Mouse (Mus musculus) left cerebral cortex, adult 9 months (tissue): ENCODE data around the gene Nav3.
A peak's percentile ranks its signal among the peaks of the same experiment; 100 is the strongest.

ENCODE experiments used
- DNase-seq, 2 experiments: peaks; one replicate each; pipeline ENCODE4 v3.0.0; 2022; ENCODE audit warnings: low spot score in 2 of 2

Gene Nav3

DNA sequence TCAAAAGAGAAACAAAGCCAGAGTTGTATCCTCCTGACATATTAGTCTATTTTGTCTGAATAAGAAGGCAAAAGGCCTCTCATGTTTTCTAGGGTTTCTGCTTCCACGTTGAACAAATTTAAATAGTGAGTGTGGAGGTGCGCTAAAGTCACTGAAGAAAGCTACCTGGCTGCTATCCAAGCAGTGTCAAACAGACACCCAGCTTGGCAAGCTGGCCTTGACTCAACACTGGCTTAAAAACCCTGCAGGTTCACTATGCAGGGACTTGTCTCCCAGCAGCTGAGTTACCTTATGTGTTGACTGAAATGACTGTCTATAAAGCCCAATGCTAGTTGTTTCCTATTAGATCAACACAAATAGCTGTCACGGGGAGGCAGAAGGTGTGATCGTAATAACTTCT is 612.3 kb downstream of the Nav3 start:
- DNase-seq, result no peak

DNA sequence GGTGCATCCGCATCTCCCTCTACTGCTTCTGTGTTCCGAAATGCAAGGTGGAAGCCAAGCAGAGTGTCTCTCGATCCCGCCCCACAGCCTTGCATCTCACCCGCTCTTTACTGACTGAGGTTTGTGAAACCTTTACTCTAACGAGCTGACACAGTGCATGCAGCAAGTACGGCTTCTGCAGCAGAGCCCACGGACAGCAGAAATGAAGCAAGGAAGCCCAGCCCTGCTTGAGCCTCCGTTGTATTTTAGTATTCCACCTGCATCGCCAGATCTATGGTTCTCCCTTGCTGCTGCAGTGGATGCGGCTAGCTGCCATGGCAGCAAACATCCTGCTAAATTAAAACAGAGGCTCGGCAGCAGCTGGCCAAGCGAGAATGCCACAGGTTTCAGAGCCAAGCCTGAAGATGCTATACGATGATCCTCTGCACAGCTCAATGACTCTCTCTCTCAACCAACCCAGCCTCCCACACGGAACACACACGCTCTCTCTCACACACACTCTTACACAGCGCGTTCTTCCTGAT is 623.2 kb downstream of the Nav3 start:
- DNase-seq, result peak; percentile 32 to 67

DNA sequence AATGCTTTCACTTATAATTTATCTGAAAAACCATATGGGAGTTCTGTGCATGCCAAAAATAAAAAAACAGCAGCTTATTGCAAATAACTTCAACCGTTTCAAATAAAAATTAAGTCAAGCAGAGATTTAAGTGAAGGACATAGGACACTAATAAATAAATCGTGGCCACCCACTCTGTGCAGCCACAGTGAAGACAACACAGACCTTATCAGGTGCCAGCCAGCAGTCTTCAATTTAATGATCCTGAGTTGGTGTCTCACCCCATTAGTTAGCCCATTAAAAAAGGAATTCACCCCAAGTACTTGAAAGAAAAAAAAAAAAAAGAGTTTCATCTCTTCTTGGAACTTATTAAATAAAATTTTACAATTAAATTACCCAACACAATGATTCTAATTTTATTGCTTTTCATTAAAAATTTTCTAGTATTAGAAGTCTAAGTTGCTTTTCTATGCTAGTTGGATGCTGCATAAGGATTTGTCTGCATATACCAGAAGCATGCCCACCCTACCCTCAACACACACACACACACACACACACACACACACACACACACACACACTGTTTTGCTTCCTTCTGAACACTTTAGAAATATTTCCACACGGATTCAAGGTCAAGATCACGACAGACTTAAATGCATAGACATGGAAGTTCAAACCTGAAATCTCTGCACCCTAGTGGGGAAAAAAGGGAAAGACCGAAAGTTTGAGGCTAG is 649.1 kb downstream of the Nav3 start:
- DNase-seq, result no peak

DNA sequence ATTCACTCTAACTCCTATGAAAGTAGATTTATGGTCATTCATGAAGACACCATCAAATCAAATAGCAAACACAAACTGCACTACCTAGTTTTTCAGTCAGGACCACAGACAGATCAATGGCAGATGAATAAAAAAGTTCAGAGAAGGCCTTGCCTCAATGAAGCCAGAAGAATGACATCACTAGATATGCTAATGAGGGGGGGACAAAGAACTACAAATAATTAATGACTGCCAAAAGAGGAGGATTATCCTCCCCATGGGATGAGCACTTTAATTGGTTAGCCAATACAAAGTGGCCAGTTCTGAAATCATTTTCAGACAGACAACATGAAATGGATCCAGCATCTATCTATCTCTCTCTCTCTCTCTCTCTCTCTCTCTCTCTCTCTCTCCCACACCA is 652.6 kb downstream of the Nav3 start:
- DNase-seq, result no peak

DNA sequence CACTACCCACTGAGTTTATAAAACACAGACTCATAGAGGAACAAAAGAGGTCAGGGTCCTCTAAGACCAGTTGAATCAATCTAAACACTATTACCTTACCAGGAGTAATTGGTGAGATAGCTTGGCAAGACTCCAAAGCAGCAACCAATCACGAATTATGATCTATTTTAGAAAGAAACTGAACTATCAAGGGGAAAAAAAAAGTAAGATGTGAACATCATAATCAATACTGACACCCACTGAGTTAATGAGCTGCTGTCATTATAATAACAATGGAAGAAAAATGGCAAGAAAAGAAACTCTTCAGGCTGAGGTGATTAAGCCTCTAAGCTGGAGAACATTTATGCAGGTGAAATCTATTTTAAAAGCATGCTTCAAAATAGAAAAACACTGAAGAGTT is 653.8 kb downstream of the Nav3 start:
- DNase-seq, result no peak

DNA sequence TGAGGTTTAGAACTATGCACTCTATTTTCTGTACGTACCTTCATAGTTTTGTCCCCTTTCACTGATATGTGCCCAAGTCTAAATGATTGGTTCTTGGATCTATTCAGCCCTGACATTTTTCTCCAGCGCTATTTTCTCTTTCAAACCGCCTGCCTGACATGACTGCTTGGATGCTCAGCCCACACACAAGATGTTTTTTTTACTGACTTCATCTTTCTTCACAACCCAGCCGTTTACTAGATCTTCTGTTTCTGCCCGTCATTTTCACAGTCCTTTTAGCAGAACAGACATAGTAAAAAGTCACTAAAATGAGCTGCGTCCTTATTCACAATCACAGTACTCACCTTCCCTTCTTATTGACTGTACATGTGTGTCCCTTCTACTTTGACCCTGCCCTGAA is 656.8 kb downstream of the Nav3 start:
- no peak for DNase-seq

DNA sequence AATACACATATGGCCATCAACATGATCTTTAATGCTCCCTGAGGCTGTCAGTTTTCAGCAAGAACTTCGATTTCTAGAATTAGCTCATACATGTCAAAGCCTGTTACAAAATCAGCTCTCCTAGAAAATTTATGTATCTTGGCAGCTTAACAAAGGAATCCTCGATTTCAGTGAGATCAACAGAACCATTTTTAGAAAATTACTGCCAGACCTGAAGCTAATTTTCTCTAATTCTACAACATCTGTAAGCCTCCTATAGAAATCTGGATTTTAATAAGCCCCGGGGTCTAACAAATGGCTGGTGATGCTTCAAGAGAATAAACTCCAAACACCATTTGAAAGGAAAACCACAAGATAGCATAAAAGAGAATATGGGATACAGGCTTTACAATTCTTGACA is 659.0 kb downstream of the Nav3 start:
- peak in 1 of 2 experiments; percentile 27 for DNase-seq

DNA sequence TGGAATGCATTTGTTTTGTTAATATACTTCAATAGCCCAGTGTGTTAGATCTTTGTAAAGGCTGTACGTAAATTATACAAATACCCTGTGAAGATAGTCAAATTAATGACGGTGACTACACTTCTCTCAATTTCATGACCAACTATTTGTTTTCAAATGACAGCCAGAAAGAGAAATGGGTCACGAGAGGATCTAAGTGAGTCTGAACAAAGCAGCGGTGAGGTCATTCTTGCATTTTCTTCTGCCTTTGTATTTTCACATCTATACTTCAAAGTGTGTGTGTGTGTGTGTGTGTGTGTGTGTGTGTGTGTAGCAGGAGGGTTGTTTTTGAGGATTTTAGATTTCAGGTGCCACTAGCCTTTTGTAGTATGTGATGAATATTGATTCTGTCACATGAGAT is 662.5 kb downstream of the Nav3 start:
- no peak for DNase-seq

DNA sequence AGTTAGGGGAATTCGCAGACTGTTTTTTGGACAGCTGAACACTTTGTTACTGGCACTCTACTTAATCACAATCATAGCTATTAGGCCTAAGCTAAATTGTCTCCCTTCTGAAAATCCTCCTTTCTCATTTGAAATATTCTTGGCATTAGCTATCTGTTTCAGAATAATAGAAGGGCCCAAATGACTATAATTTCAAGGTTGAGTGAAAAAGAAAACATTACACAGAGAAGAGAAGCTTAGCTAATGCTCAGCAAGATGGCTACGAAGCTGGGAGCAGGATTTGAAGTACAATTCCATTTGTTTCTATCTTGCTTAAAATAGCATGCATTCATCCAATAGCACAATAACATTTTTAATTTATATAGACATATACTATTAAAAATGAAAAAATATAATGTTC is 667.3 kb downstream of the Nav3 start:
- DNase-seq, result no peak

DNA sequence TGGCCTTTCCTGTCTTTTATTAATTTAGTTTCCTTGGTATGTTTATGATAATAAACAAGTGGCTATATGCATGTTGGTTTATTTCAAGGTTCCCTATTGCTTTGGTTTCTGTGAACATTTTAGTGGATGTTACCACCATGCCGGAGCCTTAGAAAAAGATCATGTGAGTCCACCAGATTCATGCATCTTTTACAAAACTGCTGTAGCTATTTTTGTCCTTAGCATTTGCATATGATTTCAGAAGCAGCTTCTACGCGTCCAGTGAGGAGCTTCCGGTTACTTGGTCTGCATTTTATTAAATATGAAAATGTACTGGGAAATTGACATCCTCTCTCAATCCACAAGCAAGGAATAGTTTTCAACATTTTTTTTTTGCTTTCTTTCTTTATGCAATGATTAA is 676.9 kb downstream of the Nav3 start:
- DNase-seq, result no peak

DNA sequence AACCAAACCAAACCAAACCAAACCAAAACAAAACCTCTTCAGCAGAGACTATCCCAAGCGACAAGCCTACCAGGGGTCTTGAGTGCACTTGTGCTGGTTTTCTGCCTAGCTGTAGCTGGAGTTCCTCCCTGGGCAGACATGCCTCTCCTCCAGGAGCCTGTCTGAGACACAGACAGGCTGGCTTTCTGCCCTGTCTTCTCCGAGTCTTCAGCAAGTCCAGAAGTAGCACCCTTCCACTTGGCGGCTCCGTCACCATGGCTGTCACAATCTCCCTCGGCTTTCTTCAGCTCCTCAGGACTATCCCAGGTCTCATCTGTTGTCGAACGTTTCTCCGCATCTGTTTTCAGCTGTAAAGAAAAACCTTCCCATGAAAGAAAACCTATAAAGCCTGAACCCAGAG is 686.9 kb downstream of the Nav3 start:
- no peak for DNase-seq

DNA sequence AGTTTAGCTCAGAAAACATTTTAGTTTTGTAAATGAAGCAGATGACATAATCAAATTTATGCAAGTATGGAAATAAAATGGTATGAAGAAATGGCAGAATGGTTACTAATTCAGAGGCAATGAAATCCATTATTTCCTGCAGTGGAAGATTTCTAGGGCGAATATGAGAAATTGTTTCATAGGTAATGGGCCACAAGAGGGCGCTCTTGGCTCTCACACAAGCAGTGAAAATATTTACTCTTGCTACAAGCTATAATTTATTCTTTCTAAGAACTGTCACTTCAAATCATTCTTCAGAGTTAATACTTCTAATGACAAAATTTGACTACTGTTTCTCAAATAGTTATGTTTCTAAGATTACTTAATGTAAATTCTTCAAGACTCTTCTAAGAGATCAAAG is 690.4 kb downstream of the Nav3 start:
- peak in 1 of 2 experiments; percentile 83 for DNase-seq

DNA sequence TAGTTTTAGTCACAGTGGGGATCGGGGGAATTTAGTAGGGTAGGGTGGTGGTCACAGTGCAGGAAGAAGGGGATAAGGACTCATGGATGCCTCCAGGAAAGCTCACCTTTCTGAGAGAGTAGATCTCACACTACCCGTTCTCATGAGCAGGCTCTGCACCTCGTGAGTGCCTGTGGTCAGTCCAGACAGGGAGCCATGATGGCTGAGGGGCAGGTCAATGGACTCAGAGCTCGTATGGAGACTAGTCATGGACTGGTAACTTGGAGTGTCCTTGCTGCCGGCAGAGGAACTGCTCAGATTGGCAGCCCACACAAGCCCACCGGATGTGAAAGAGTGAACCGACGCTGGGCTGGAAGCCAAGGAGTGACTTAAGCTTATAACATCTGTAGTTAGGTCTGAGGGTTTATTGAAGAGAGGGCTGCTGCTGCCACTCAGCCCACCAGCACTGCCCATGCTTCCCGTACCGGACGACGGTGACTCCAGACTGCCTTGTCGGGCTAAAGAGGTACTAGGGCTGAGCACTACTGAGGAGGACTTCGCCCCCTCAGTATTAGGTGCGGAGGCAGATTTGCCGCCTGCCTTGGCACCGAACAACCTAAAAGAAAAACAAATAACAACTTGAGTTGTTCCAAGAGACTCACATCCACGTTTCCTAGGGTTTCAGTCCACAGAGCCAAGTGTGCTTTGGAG is 691.4 kb downstream of the Nav3 start:
- DNase-seq, result no peak

DNA sequence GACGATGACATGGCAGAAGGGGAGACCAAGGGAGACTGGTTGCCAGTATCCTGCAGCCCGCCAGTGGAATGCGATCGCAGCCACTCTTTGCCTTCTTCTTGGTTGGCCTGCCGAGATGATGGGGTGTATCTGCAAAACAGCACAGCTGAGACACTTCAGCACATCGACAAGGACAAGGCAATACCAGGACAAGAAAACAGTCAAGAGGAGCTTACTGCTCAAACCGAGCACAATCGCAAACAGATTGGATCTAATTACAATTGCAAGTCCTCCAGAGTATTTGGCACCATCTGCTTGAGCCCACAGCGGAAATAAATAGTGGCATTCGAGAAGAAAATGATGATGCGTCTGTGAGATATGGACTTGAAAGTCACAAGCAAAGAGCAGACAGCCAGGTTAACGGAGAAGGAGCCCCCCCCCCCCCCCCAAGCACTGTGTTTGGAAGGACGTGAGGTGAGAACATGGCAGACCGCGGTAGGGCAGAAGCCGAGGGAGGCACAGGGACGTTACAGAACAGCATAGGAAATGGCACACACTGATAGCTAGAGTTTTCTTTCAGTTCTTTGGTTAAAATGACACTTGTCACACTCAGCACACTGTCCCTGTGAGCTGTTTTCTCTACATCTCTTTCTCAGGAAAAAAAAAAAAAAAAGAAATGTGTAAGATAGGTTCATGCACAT is 696.9 kb downstream of the Nav3 start:
- peak in 1 of 2 experiments; percentile 34 for DNase-seq

DNA sequence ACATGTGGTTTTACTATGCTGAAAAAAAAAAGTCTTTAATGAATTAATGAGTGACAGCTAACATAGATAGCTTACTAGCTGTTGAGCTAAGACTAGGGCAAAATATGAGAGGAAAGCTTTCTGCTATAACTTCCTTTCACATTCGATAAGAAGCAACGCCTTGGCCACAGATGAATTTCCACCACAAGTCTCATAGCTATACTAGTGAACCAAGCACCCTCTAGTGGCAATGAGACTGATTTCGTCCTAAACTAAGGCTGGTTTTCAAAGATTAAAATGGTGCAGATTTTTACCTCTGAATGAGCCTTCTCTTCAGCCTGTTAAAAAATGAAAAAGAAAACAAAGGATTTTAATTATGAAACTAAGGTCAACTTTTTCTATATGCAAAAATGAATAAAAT is 709.1 kb downstream of the Nav3 start:
- peak in 1 of 2 experiments; percentile 54 for DNase-seq

DNA sequence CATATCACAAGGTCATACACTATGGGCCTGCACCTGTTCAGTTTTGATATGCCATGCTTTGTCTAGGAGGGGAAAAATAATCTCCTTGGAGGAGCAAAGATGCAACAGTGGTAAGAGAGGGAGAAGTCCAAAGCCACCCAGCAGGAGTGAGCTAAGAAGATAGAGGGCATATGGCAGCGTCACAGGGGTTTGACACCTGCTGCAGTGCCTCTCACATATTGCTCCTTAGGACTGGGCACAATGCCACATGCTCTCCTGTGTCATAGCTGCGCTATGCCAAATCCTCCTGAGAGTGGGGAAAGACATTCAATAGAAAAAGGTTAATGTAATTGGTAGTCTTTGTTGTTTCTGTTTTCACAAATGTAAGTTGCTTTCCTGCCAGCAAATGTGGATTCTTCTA is 714.3 kb downstream of the Nav3 start:
- no peak for DNase-seq

DNA sequence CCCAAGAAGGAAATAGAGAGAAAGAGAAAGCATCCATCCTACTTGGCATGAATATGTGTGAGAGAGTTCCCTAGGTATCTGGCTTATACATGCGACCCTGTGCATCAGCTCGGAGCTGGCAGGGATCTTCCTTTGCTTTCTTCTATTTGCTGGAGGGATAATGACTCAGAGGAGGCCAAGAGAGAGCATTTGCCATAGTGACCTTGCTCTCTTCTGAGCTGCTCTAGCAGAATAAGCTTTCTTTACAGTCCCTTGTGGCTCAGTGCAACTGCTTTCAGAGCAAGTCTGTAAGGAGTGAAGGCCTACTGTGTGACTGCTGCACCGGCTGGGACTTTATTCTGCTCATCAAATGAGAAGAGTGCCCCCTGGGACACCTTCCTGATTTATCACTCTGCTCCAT is 715.7 kb downstream of the Nav3 start:
- DNase-seq, result no peak

DNA sequence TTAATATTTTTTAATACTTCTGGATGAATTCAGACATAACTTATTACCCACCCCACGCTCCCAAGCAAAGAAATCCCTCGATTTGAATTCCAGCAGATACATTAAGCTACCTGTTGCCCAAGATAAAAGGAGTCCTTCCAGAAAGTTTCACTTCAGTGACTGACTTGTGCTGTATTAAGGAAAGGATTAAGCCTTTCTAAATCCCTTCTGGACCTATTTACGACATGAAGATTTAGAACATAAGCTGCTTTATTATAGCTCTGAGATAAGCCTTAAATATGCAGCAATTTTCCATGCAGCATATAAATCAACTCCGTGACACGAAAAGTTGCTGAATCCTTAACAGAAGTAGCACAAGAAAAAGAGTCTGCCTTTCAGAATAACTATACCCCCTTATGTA is 732.4 kb downstream of the Nav3 start:
- DNase-seq, result no peak

DNA sequence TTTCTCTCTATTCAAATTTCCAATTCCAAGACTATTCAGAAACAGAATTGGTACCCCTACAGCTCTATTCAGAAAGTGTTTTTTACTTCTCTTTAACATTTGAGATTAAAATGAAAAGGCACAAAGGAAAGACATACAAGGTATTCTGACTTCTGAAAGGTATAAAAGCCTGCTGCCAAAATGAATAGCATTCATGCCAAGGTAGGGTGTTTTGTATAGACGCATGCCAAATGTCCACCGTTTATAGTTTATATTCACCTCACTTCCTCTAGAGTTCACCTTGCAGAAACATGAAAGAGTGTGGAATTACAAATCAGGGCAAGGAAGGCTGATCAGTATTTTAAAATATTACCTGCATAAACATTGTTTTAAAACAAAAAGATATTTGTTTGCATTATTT is 737.2 kb downstream of the Nav3 start:
- DNase-seq, result no peak

DNA sequence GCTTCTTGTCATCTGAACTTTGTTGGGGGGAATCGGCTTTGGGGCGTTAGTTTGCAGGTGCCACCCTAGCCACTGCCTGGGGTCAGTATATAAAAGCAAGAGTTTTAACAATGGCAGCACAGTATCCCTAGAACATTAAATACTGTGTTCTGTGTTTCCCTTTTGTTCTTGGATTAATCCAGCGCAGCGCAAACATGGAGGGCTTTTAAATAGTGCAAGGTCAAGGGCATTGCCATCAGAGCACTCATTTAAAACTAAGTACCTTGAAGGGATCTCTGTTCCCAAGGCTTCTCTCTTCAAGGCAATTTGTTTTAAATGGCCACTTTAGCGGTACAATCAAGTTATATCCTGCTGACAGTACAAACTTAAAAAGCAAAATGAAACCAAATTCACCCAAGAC is 737.6 kb downstream of the Nav3 start:
- DNase-seq, result no peak

DNA sequence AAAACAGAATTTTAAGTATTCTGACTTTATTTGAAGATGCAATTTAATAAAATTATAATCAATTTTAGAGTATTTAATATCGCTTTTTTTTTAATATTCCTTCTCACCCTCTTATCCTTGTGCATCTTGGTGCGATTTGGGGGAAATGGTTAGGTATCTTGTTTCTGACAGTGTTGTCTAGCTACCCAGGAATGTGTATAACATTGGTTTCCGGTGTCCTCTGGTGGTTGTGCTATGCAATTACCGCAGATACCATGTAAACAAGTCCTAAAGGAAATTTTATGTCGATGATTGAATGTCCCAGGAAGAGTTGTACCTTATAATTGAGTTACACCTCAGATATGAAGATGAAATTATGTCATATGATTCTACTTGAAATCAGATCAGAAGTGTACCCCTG is 743.0 kb downstream of the Nav3 start:
- peak in 1 of 2 experiments; percentile 50 for DNase-seq

DNA sequence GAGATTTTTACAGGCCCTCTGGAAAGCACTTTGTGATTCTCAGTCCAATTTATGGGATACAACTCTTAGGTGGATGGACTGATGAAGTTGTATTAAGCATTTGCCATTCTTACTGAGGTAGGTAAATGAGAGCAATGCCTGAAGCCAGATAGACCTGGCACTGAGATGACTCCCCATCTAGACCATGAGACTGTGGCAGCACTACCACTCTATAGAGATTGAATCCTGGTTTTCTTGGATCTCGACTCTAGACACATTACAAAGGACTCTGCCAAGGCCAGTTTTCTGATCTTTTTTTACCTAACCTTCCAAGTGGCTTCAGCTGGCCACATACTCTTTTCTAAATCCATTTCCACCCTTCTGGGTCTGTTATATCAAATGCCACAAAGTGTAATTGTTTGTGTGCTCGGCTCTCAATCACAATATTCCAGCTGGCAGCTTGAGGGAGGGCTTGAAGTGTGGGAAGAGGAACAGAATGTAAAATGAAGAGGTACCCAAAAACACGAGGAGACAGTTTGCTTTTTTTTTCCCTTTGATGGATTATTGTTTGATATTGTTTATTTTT is 756.2 kb downstream of the Nav3 start:
- no peak for DNase-seq

DNA sequence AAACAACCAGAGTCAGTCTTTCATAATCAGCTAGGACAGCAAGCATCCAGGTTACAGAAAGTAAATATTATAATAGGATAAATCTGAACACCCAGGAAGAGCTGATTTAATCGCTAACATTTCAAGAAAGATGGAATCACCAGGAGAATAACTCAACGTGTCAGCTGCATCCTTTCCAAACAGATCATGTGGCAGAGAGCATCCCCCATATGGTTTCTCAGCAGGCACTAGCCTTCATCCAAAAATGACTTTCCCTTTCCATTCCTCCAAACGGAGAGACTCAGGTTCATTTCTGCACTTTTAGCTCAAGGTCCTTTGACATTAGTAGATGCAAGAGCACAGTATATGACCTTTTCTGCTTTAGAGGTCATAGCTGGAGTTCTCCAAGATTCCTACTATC is 765.4 kb downstream of the Nav3 start:
- DNase-seq, result peak in 1 of 2 experiments; percentile 22
